Mouse (Mus musculus): ENCODE data around the gene Sfrp5. TPM values are rescaled to one million over a fixed set of nuclear protein-coding genes. Genes with fewer than 3 reads are reported as not detected.

The Sfrp5 gene
- total RNA-seq, 2 experiments from 2014 or later: 5.6 to 5.8 TPM

Other genes with a start within 250 kb of the Sfrp5 start
- gene Mms19, start 221.1 kb downstream of the Sfrp5 start, total RNA-seq (2021): 10 to 100 TPM; 13.9 to 14.6 TPM
- 10 to 100 TPM; 17.7 to 19.2 TPM for gene Ubtd1, start 220.5 kb downstream of the Sfrp5 start, total RNA-seq (2021)
- gene Ankrd2, start 166.3 kb downstream of the Sfrp5 start, total RNA-seq (2021): under 1 TPM in 1 of 2 experiments, not detected in 1; 0.47 TPM
- gene Hoga1, start 156.6 kb downstream of the Sfrp5 start, total RNA-seq (2021): 1 to 10 TPM; 1.3 to 1.7 TPM
- gene 4933411K16Rik, start 150.0 kb downstream of the Sfrp5 start, total RNA-seq (2021): not detected
- 1 to 10 TPM; 2.3 to 3.1 TPM for gene Morn4, start 115.9 kb downstream of the Sfrp5 start, total RNA-seq (2021)
- 10 to 100 TPM; 18.2 to 19.3 TPM for gene Pi4k2a, start 111.8 kb downstream of the Sfrp5 start, total RNA-seq (2021)
- 10 to 100 TPM; 10.1 to 12.4 TPM for gene Avpi1, start 73.2 kb downstream of the Sfrp5 start, total RNA-seq (2021)
- gene Marveld1, start 54.9 kb downstream of the Sfrp5 start, total RNA-seq (2021): 10 to 100 TPM; 19.1 to 21.1 TPM
- 10 to 100 TPM; 17.3 to 21.3 TPM for gene Zfyve27, start 38.3 kb downstream of the Sfrp5 start, total RNA-seq (2021)
- gene Golga7b, start 45.3 kb upstream of the Sfrp5 start, total RNA-seq (2021): under 1 TPM; 0.54 to 0.87 TPM
- gene Crtac1, start 229.5 kb upstream of the Sfrp5 start, total RNA-seq (2021): not detected

Measured in heart, adult 18-20 months (tissue).